Mouse (Mus musculus) CH12.LX (cell line): ENCODE results near the gene Bcas3. TPM values are rescaled to one million over a fixed set of nuclear protein-coding genes. Genes with fewer than 3 reads are reported as not detected.

Experiments
- DNase-seq: peaks from one replicate; pipeline ENCODE4 v3.0.0-alpha.2; 2013; ENCODE audit errors: extremely low read depth
- H3K27ac ChIP-seq: 2 replicates; pipeline ENCODE4 v1.5.1; 2012; ENCODE audit warnings: low read depth, mild to moderate bottlenecking, control low read depth, moderate library complexity; ENCODE audit not compliant: insufficient read depth
- H3K27me3 ChIP-seq: replicated peaks from 2 replicates; pipeline ENCODE3; 2012; ENCODE audit warnings: inconsistent platforms
- H3K36me3 ChIP-seq, 2 experiments: replicated peaks in 1 of 2; 2 replicates each; pipeline versions ENCODE3 to v1.6.1; 2012; ENCODE audit warnings: inconsistent platforms in 1 of 2, low read length in 1 of 2, mild to moderate bottlenecking in 1 of 2, mixed read lengths in 1 of 2, moderate library complexity in 1 of 2; ENCODE audit not compliant: control insufficient read depth in 1 of 2, insufficient read depth in 1 of 2
- H3K4me1 ChIP-seq, 2 experiments: 2 replicates each; pipeline ENCODE4 v1.6.1; 2012; ENCODE audit warnings: inconsistent platforms in 1 of 2, moderate library complexity in 1 of 2; ENCODE audit not compliant: insufficient read depth in 2 of 2, control insufficient read depth in 1 of 2
- H3K4me2 ChIP-seq: 2 replicates; pipeline ENCODE4 v1.6.1; 2012; ENCODE audit warnings: low read depth, mild to moderate bottlenecking, control low read depth; ENCODE audit not compliant: poor library complexity, insufficient read depth, severe bottlenecking
- H3K4me3 ChIP-seq, 3 experiments: fragments of 150-350 bp in 1 of 3; sonication (generic) in 1 of 3; replicated peaks in 1 of 3; 2 replicates each; pipeline versions ENCODE3 to v1.5.1; 2011 to 2012; ENCODE audit warnings: low read depth in 2 of 3, low read length in 2 of 3, mild to moderate bottlenecking in 2 of 3, moderate library complexity in 2 of 3, control low read depth in 1 of 3, improper control_type of control experiment in 1 of 3, inconsistent platforms in 1 of 3, mixed read lengths in 1 of 3; ENCODE audit not compliant: poor library complexity in 1 of 3
- H3K79me2 ChIP-seq: replicated peaks from 2 replicates; pipeline ENCODE4 v1.6.1; 2012; ENCODE audit warnings: mild to moderate bottlenecking, moderate library complexity; ENCODE audit not compliant: control insufficient read depth, poor library complexity, insufficient read depth, severe bottlenecking; ENCODE audit errors: extremely low read depth
- H3K9ac ChIP-seq: 2 replicates; pipeline ENCODE4 v1.6.1; 2012; ENCODE audit warnings: low read depth, mild to moderate bottlenecking, control low read depth, moderate library complexity; ENCODE audit not compliant: insufficient read depth
- H3K9me3 ChIP-seq: replicated peaks from 2 replicates; pipeline ENCODE3; 2012; ENCODE audit warnings: low read length, inconsistent platforms, mixed read lengths
- CTCF ChIP-seq, 2 experiments: IDR thresholded peaks in 1 of 2; conservative IDR thresholded peaks in 1 of 2; 2 replicates each; pipeline ENCODE4 v1.5.1; 2011 to 2012; ENCODE audit warnings: low read depth in 2 of 2, low read length in 2 of 2, improper control_type of control experiment in 1 of 2, inconsistent platforms in 1 of 2, mild to moderate bottlenecking in 1 of 2, moderate library complexity in 1 of 2
- GABPA ChIP-seq: IDR thresholded peaks from 2 replicates; pipeline ENCODE4 v1.6.1; 2012; ENCODE audit warnings: low read depth, low read length, improper control_type of control experiment, inconsistent platforms; ENCODE audit not compliant: insufficient replicate concordance
- MXI1 ChIP-seq: IDR thresholded peaks from 2 replicates; pipeline ENCODE4 v1.6.1; 2011; ENCODE audit warnings: mild to moderate bottlenecking, low read depth, low read length, improper control_type of control experiment
- PAX5 ChIP-seq: IDR thresholded peaks from 2 replicates; pipeline ENCODE4 v1.6.1; 2012; ENCODE audit warnings: low read length, inconsistent platforms, mixed read lengths
- SIN3A ChIP-seq: IDR thresholded peaks from 2 replicates; pipeline ENCODE4 v1.6.1; 2012; ENCODE audit warnings: low read length, improper control_type of control experiment, inconsistent platforms
- UBTF ChIP-seq: IDR thresholded peaks from 2 replicates; pipeline ENCODE4 v1.6.1; 2012; ENCODE audit warnings: low read depth, mild to moderate bottlenecking, inconsistent platforms, low read length, improper control_type of control experiment, moderate library complexity
- ZC3H11A ChIP-seq: IDR thresholded peaks from 2 replicates; pipeline ENCODE4 v1.6.1; 2012; ENCODE audit warnings: low read depth, mild to moderate bottlenecking, inconsistent platforms, low read length, improper control_type of control experiment
- ZKSCAN1 ChIP-seq: IDR thresholded peaks from 2 replicates; pipeline ENCODE4 v1.6.1; 2012; ENCODE audit warnings: low read depth, inconsistent platforms, low read length, improper control_type of control experiment, borderline replicate concordance
- dilution Hi-C: fragments of 300-500 bp; cut with MboI; formaldehyde crosslinking; loops from 2 replicates; pipeline ENCODE4 v1.14.3; 2020; ENCODE audit warnings: low sequenced_read_pairs; ENCODE audit not compliant: extremely low pct_unique_long_range_greater_than_20kb, extremely low pct_ligation_motif_present
- in situ Hi-C: fragments of 300-500 bp; cut with MboI; formaldehyde crosslinking; loops from 3 replicates; pipeline ENCODE4 v1.14.3; 2019; ENCODE audit warnings: low sequenced_read_pairs, low pct_ligation_motif_present, low pct_unique_long_range_greater_than_20kb, mixed read lengths
- polyA plus RNA-seq: library from polyadenylated mRNA; unstranded; fragments of >175 nt; gene quantifications from 2 replicates; pipeline ENCODE4 v1.2.1, GENCODE M21; 2012; ENCODE audit warnings: low read depth; ENCODE audit not compliant: insufficient read length
- total RNA-seq, 2 experiments: library from RNA; depleted of rRNA; stranded (reverse); fragments of 300-350 nt in 1 of 2; fragments of >200 nt in 1 of 2; gene quantifications; 2 replicates each; pipeline ENCODE4 v1.2.3; 2012 to 2014

Bcas3 gene
- total and polyA plus RNA-seq, 3 experiments = 8.2 to 21.3 (median 9.7) TPM

DNA sequence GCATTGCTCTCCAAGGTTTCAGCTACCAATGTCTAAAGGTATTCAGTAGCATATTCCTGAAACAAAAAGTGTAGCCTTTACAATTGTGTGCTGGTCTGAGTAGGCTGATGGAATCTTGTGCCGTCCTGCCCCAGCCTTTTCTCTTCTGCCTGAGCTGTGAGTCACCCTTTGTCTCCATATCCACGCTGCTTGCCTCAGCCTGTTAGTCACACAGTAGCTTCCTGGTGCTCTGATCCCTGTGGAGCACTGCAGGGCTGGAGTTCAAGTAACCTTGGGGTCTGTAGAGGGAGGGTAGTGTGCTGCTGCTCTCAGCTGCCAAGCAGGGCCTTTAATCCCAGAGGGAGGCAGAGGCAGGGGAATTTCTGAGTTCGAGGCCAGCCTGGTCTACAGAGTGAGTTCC, 14.9 kb downstream of the Bcas3 start:
- dilution Hi-C loops = no loop called here
- Histone ChIP-seq H3K79me2 (no peaks in the 10 kb centered on the region), H3K4me2 (no peak overlapping the region), H3K4me1 (peaks cover 0 to 7% of the 10 kb centered on the region in 2 experiments; a peak in 1 of 4 replicates), H3K27ac (no peak overlapping the region), H3K4me3 (no peak overlapping the region), H3K9me3 (no peaks in the 10 kb centered on the region), H3K27me3 (no peaks in the 10 kb centered on the region), H3K36me3 (peaks cover 10 to 52% of the 10 kb centered on the region in 2 experiments), H3K9ac (no peak overlapping the region)
- in situ Hi-C loops = no loop called here
- DNase-seq = no peak
- TF ChIP-seq PAX5 (no peak), ZKSCAN1 (no peak), CTCF (conservative IDR thresholded peaks at IDR 0.05 in 1 of 2, IDR thresholded peaks at IDR 0.05 in 1 of 2; ENCODE audit: low read depth in 2 of 2, low read length in 2 of 2) (no peak)

DNA sequence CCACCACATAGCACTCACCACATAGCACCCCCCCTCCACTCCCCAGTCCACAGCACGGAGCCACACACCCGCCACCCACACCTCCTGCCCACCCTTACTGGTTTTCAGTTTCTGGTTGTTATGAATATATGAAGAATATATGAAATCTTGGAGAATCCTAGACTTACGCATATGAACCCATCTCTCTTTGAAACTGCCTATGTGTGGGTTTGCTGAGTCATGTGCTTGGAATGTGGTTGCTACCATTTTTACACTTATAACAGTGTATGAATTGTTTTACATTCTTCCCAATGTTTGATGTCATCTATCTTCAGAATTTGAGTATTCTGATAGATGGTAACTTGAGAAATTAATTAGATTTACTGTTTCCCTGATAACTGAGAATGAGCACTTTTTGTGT, 26.1 kb downstream of the Bcas3 start:
- Histone ChIP-seq H3K9me3 (no peaks in the 10 kb centered on the region), H3K9ac (no peak overlapping the region), H3K36me3 (peaks cover 0 to 13% of the 10 kb centered on the region in 2 experiments), H3K27ac (no peak overlapping the region), H3K79me2 (no peaks in the 10 kb centered on the region), H3K4me3 (no peak overlapping the region), H3K4me2 (no peak overlapping the region), H3K4me1 (peaks cover 0 to 3% of the 10 kb centered on the region in 2 experiments; a peak in 1 of 4 replicates), H3K27me3 (no peaks in the 10 kb centered on the region)
- no peak for TF ChIP-seq CTCF (conservative IDR thresholded peaks at IDR 0.05 in 1 of 2, IDR thresholded peaks at IDR 0.05 in 1 of 2; ENCODE audit: low read depth in 2 of 2, low read length in 2 of 2)
- in situ Hi-C loops (no loop called here), dilution Hi-C loops (no loop called here)
- DNase-seq = no peak

GRCm38 (mm10) chr11:85380046-85380445, 27.1 kb downstream of the Bcas3 start:
- Histone ChIP-seq H3K9me3 (no peaks in the 10 kb centered on the region), H3K4me1 (peaks cover 0 to 3% of the 10 kb centered on the region in 2 experiments; a peak in 1 of 4 replicates), H3K9ac (no peak overlapping the region), H3K79me2 (no peaks in the 10 kb centered on the region), H3K4me3 (no peak overlapping the region), H3K27me3 (no peaks in the 10 kb centered on the region), H3K27ac (no peak overlapping the region), H3K4me2 (no peak overlapping the region), H3K36me3 (peaks cover 0 to 12% of the 10 kb centered on the region in 2 experiments)
- DNase-seq = no peak
- dilution Hi-C loops = no loop called here
- in situ Hi-C loops = loop anchor here (5.0 to 10.0 kb wide), 2 partner anchors 85 to 442 kb away; no protein-coding TSS in a partner anchor
- TF ChIP-seq GABPA (no peak), CTCF (conservative IDR thresholded peaks at IDR 0.05 in 1 of 2, IDR thresholded peaks at IDR 0.05 in 1 of 2; ENCODE audit: low read depth in 2 of 2, low read length in 2 of 2) (peak in 1 of 2 experiments; percentile 44; a peak in 2 of 4 replicates), ZC3H11A (no peak), MXI1 (no peak), SIN3A (no peak), UBTF (no peak)
